Mouse (Mus musculus): ENCODE data around the gene Taf15. TPM values are rescaled to one million over a fixed set of nuclear protein-coding genes. Genes with fewer than 3 reads are reported as not detected.

Taf15 gene
- polyA plus RNA-seq, 2 experiments = 2.2 to 43.1 TPM

DNA sequence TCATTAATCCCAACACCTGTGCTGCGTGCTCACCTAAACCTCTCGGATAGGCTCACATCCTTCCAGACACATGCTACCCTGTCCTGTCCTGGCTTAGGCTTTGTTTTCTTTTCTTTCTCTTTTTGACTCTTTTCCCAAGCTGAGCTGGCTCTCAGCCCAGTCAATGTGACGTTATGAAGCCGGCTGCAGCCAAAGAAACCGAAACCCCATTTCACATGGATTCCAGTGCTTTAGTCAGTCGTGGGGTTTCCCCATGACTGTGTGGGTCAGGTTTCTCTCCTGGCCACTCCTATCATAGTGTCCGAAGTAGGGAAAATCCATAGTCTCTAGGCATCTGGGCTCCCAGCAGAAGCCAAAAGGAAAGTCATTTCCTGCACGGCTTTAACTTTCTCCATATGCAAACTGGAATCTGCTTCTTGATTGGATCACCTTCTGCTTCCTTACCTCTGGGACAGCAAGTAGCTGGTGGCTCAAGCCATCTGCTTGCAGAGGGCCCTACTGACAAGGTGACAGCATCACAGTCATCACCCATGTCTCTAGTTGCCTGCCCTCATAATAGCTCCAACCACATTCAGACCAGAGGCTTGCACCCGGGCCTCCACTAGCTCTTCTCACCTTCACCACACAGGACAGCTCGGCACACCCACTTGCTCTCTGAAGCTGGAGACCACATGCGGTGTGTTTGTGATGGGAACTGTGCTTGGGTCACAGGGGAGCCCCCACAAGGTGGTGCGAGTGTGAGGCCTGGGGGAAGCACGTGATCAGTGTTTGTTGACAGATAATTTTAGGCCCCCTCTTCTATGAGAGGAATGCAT, 61.9 kb downstream of the Taf15 start:
- Histone ChIP-seq H3K36me3 (replicated peaks; ENCODE audit: control insufficient read depth, insufficient read depth, low read depth) (no peaks in the 10 kb centered on the region), H3K9ac (replicated peaks) (no peak overlapping the region), H3K4me3 (ENCODE audit: insufficient read depth in 1 of 2, low read depth in 2 of 2, low read length in 2 of 2) (no peak overlapping the region), H3K4me2 (ENCODE audit: low read depth) (no peak overlapping the region), H3K4me1 (replicated peaks; ENCODE audit: control insufficient read depth in 2 of 2, insufficient read depth in 2 of 2, low read length in 1 of 2) (0 out of 4 replicates have a peak, but pooled peaks cover 0 to 2% of the 10 kb centered on the region in 2 experiments), H3K27me3 (ENCODE audit: control insufficient read depth, insufficient read depth, low read length) (no peaks in the 10 kb centered on the region), H3K27ac (no peak overlapping the region), H3K9me3 (ENCODE audit: control insufficient read depth, low read length) (no peaks in the 10 kb centered on the region)
- WGBS (ENCODE audit: insufficient replicate concordance) = 44% methylated on average over 13 of the region's 13 CpGs
- ATAC-seq (ENCODE audit: insufficient read depth) (no peak), DNase-seq (ENCODE audit: low read depth in 3 of 3, low spot score in 3 of 3) (no peak)
- TF ChIP-seq CTCF (IDR thresholded peaks at IDR 0.05; ENCODE audit: low read depth) (no peak), EP300 (IDR thresholded peaks at IDR 0.05; ENCODE audit: low read depth) (no peak)

DNA sequence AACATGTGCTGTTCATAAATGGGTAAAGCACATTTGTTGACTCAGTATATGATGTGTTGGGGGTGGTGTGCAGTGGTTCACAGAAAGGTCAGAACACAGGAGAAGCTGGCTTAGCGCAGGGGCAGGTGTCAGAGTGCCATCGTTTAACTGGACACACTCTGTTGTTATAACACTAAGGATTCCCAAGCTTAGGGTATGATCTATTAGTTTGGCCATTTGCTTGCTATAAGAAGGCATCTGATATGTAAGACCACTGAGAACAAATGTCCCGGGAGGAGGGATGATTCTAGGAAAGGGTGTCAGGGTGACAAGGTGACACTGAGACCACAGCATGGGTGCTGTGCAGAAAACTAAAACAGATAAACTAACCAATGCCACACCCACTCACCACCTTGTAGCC, 63.9 kb downstream of the Taf15 start:
- Histone ChIP-seq H3K4me1 (replicated peaks; ENCODE audit: control insufficient read depth in 2 of 2, insufficient read depth in 2 of 2, low read length in 1 of 2) (0 out of 4 replicates have a peak, but pooled peaks cover 0 to 2% of the 10 kb centered on the region in 2 experiments), H3K4me2 (ENCODE audit: low read depth) (no peak overlapping the region), H3K9me3 (ENCODE audit: control insufficient read depth, low read length) (no peaks in the 10 kb centered on the region), H3K27me3 (ENCODE audit: control insufficient read depth, insufficient read depth, low read length) (no peaks in the 10 kb centered on the region), H3K27ac (no peak overlapping the region), H3K36me3 (replicated peaks; ENCODE audit: control insufficient read depth, insufficient read depth, low read depth) (no peaks in the 10 kb centered on the region), H3K4me3 (ENCODE audit: insufficient read depth in 1 of 2, low read depth in 2 of 2, low read length in 2 of 2) (no peak overlapping the region), H3K9ac (replicated peaks) (no peak overlapping the region)
- ATAC-seq (ENCODE audit: insufficient read depth) (no peak), DNase-seq (ENCODE audit: low read depth in 3 of 3, low spot score in 3 of 3) (no peak)
- TF ChIP-seq EP300 (IDR thresholded peaks at IDR 0.05; ENCODE audit: low read depth) (no peak), CTCF (IDR thresholded peaks at IDR 0.05; ENCODE audit: low read depth) (no peak)
- 39% methylated on average over 3 of the region's 3 CpGs for WGBS (ENCODE audit: insufficient replicate concordance)

DNA sequence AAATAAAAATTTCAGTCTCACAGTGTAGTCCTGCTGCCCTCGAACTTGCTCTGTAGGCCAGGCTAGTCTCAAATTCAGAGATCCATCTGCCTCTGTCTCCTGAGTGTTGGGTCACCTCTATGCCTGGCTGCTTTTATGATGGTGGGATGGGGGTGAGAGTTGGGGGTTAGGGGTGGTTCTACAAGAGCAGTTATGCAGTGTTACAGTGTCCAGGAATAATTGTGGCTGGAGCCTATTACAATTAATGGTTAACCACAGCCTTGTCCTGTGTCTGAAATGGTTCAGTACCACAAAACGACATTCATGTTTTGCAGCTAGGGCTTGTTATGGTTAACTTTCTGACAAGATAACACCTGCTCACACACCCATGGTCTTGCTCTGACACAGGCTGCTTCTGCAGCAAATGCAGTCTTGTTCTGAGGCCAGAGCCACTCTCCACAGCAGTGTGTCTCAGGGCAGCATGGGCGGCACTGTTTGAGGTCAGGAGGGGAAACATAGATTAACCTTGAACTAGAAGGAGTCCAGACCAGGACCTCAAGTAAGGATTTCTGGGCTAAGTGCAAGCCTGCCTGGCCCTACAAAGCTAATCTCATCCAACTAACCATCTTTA, 65.9 kb downstream of the Taf15 start:
- no peaks in the 10 kb centered on the region for H3K27me3 ChIP-seq (ENCODE audit: control insufficient read depth, insufficient read depth, low read length)
- no peaks in the 10 kb centered on the region for H3K9me3 ChIP-seq (ENCODE audit: control insufficient read depth, low read length)
- no peaks in the 10 kb centered on the region for H3K36me3 ChIP-seq (replicated peaks; ENCODE audit: control insufficient read depth, insufficient read depth, low read depth)
- 31% methylated on average over 3 of the region's 3 CpGs for WGBS (ENCODE audit: insufficient replicate concordance)
- no peak overlapping the region for H3K27ac ChIP-seq
- H3K9ac ChIP-seq (replicated peaks) = no peak overlapping the region
- DNase-seq (ENCODE audit: low read depth in 3 of 3, low spot score in 3 of 3) = no peak
- no peak overlapping the region for H3K4me3 ChIP-seq (ENCODE audit: insufficient read depth in 1 of 2, low read depth in 2 of 2, low read length in 2 of 2)
- no peak for TF ChIP-seq CTCF (IDR thresholded peaks at IDR 0.05; ENCODE audit: low read depth)
- no peak for TF ChIP-seq EP300 (IDR thresholded peaks at IDR 0.05; ENCODE audit: low read depth)
- H3K4me1 ChIP-seq (replicated peaks; ENCODE audit: control insufficient read depth in 2 of 2, insufficient read depth in 2 of 2, low read length in 1 of 2) = 0 out of 4 replicates have a peak, but pooled peaks cover 0 to 2% of the 10 kb centered on the region in 2 experiments
- no peak for ATAC-seq (ENCODE audit: insufficient read depth)
- H3K4me2 ChIP-seq (ENCODE audit: low read depth) = no peak overlapping the region

DNA sequence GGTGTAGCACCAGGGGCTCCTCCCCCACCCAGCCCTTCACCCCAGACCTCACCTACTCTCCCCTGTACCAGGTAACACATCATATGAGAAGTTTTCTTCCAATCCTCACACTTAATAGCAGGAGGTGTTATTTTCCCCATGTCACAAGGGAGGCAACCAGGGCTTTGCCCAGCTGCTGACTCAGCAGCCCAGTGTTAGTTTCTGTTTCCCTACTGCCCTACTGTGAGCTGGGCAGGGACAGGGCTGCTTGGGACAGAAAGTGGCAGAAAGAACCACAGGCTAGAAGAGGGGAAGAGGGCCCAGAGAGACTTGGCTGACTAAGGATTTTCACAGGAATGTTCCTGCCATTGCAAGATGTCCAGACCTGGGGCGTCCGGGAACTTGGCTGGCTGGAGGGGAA, 68.0 kb downstream of the Taf15 start:
- no peak for DNase-seq (ENCODE audit: low read depth in 3 of 3, low spot score in 3 of 3)
- Histone ChIP-seq H3K9me3 (ENCODE audit: control insufficient read depth, low read length) (no peaks in the 10 kb centered on the region), H3K9ac (replicated peaks) (no peak overlapping the region), H3K27me3 (ENCODE audit: control insufficient read depth, insufficient read depth, low read length) (no peaks in the 10 kb centered on the region), H3K4me1 (replicated peaks; ENCODE audit: control insufficient read depth in 2 of 2, insufficient read depth in 2 of 2, low read length in 1 of 2) (no peaks in the 10 kb centered on the region), H3K4me2 (ENCODE audit: low read depth) (no peak overlapping the region), H3K27ac (no peak overlapping the region), H3K4me3 (ENCODE audit: insufficient read depth in 1 of 2, low read depth in 2 of 2, low read length in 2 of 2) (no peak overlapping the region), H3K36me3 (replicated peaks; ENCODE audit: control insufficient read depth, insufficient read depth, low read depth) (no peaks in the 10 kb centered on the region)
- no peak for ATAC-seq (ENCODE audit: insufficient read depth)
- TF ChIP-seq EP300 (IDR thresholded peaks at IDR 0.05; ENCODE audit: low read depth) (no peak), CTCF (IDR thresholded peaks at IDR 0.05; ENCODE audit: low read depth) (no peak)
- 66% methylated on average over 2 of the region's 2 CpGs for WGBS (ENCODE audit: insufficient replicate concordance)

DNA sequence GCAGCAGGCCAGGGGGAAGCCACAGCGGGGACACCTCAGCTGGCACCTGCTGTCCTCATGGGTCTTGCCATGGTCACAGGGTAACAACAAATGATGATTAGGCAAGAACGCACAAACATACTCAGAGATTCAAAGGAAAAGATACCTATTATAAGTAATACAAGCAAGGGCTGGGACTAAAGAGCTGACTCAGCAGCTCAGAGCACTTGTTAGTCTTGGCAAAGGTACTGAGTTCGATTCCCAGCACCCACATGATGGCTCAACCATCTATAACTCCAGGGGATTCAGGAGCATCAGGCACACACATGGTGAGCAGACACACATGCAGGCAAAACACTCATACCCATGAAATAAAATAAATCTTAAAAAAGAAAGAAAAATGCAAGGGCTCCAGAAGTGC, 68.5 kb downstream of the Taf15 start:
- no peaks in the 10 kb centered on the region for H3K9me3 ChIP-seq (ENCODE audit: control insufficient read depth, low read length)
- H3K4me2 ChIP-seq (ENCODE audit: low read depth) = no peak overlapping the region
- no peaks in the 10 kb centered on the region for H3K27me3 ChIP-seq (ENCODE audit: control insufficient read depth, insufficient read depth, low read length)
- no peaks in the 10 kb centered on the region for H3K36me3 ChIP-seq (replicated peaks; ENCODE audit: control insufficient read depth, insufficient read depth, low read depth)
- WGBS (ENCODE audit: insufficient replicate concordance) = 61% methylated on average over 3 of the region's 3 CpGs
- DNase-seq (ENCODE audit: low read depth in 3 of 3, low spot score in 3 of 3) (no peak), ATAC-seq (ENCODE audit: insufficient read depth) (no peak)
- no peak for TF ChIP-seq CTCF (IDR thresholded peaks at IDR 0.05; ENCODE audit: low read depth)
- TF ChIP-seq EP300 (IDR thresholded peaks at IDR 0.05; ENCODE audit: low read depth) = no peak
- no peak overlapping the region for H3K27ac ChIP-seq
- no peak overlapping the region for H3K9ac ChIP-seq (replicated peaks)
- H3K4me3 ChIP-seq (ENCODE audit: insufficient read depth in 1 of 2, low read depth in 2 of 2, low read length in 2 of 2) = no peak overlapping the region
- no peaks in the 10 kb centered on the region for H3K4me1 ChIP-seq (replicated peaks; ENCODE audit: control insufficient read depth in 2 of 2, insufficient read depth in 2 of 2, low read length in 1 of 2)

Data from liver, embryonic 14.5 days (tissue).